Mouse (Mus musculus) bone marrow, adult 2 months (tissue): ENCODE data around the gene Tnfrsf19. TPM values are rescaled to one million over a fixed set of nuclear protein-coding genes. Genes with fewer than 3 reads are reported as not detected.

Experiments
- H3K27ac ChIP-seq: fragments of 200-500 bp; 2 replicates; pipeline ENCODE4 v1.5.1; 2012; ENCODE audit warnings: low read depth, mild to moderate bottlenecking, control low read depth, inconsistent platforms, low read length; ENCODE audit not compliant: control insufficient read depth, poor library complexity, insufficient read depth
- H3K4me1 ChIP-seq: fragments of 200-500 bp; 2 replicates; pipeline ENCODE4 v1.6.1; 2011; ENCODE audit warnings: low read length; ENCODE audit not compliant: control insufficient read depth, insufficient read depth
- H3K4me3 ChIP-seq: fragments of 200-500 bp; replicated peaks from 2 replicates; pipeline ENCODE3; 2011; ENCODE audit warnings: mild to moderate bottlenecking, low read depth, low read length, control low read depth; ENCODE audit not compliant: control insufficient read depth
- CTCF ChIP-seq: fragments of 200-500 bp; IDR thresholded peaks from 2 replicates; pipeline ENCODE4 v1.5.1; 2011; ENCODE audit warnings: low read length, control low read depth; ENCODE audit not compliant: control insufficient read depth, insufficient read depth
- POLR2A ChIP-seq: fragments of 200-500 bp; IDR thresholded peaks from 2 replicates; pipeline ENCODE4 v1.6.1; 2011; ENCODE audit warnings: low read depth, mild to moderate bottlenecking, control low read depth, low read length, borderline replicate concordance; ENCODE audit not compliant: control insufficient read depth
- WGBS: fragments of 180-500 bp; shearing (Covaris S2); methylation state at CpG from one replicate; pipeline ENCODE4 v1.1.7; 2018; 5-methylcytosine and 5-hydroxymethylcytosine counted together
- polyA plus RNA-seq: library from polyadenylated mRNA; stranded (reverse); fragments of >200 nt; gene quantifications from 2 replicates; pipeline ENCODE4 v1.2.4, GENCODE M21; 2011; ENCODE audit warnings: low replicate concordance; ENCODE audit not compliant: missing spikeins, insufficient read depth, insufficient read length

Tnfrsf19 gene
- polyA plus RNA-seq, 1 experiment, result 2.9 TPM

DNA sequence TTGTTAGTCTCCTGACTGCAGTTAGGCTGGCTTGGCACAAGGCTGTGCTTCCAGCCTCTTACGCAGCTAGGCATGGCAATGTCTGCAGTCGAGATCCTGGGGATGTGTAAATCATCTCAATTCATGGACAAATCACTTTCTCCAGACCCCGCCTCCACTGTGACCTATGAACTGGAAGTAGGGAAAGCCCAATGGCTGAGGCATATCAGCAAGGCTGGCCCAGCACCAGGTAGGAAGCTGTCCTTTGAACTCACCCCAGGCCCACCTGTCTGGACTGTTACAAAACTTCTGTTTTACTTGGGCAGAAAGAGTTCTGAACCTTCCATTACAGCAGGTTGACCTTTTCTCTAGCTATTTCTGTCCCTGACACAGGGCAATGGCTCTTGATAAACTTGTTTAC lies 70.6 kb downstream of the Tnfrsf19 start:
- 75% methylated on average over 3 of the region's 3 CpGs for WGBS
- H3K4me1 ChIP-seq, result no peaks in the 10 kb centered on the region
- TF ChIP-seq CTCF (no peak), POLR2A (no peak)
- H3K4me3 ChIP-seq, result no peak overlapping the region
- H3K27ac ChIP-seq, result no peak overlapping the region

DNA sequence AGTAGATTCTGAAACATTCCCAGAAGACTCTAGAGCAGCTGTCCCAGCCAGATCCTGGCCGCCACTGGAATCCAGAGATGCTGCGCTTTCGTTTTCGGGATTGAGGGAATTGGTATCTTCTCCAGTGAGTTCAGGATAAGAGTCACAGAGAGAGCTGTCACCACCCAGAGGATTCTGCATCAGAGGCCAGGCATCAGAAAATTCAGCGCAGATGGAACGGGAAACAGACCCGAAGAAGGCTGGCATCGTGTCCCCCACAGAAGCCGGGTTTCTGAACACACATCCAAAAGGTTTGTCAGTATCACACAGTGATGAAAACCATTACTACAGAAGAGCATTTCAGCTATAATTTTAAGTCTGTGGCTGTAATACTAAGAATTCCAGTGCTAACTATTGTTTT lies 75.3 kb downstream of the Tnfrsf19 start:
- no peak overlapping the region for H3K27ac ChIP-seq
- 87% methylated on average over 9 of the region's 9 CpGs for WGBS
- no peak for TF ChIP-seq POLR2A
- no peak for TF ChIP-seq CTCF
- H3K4me1 ChIP-seq, result no peaks in the 10 kb centered on the region
- H3K4me3 ChIP-seq, result no peak overlapping the region

GRCm38 (mm10) chr14:60966061-60966460 lies 80.2 kb downstream of the Tnfrsf19 start:
- H3K27ac ChIP-seq, result no peak overlapping the region
- H3K4me3 ChIP-seq, result no peak overlapping the region
- no peaks in the 10 kb centered on the region for H3K4me1 ChIP-seq
- TF ChIP-seq POLR2A (no peak), CTCF (no peak)
- 79% methylated on average over 4 of the region's 4 CpGs for WGBS

DNA sequence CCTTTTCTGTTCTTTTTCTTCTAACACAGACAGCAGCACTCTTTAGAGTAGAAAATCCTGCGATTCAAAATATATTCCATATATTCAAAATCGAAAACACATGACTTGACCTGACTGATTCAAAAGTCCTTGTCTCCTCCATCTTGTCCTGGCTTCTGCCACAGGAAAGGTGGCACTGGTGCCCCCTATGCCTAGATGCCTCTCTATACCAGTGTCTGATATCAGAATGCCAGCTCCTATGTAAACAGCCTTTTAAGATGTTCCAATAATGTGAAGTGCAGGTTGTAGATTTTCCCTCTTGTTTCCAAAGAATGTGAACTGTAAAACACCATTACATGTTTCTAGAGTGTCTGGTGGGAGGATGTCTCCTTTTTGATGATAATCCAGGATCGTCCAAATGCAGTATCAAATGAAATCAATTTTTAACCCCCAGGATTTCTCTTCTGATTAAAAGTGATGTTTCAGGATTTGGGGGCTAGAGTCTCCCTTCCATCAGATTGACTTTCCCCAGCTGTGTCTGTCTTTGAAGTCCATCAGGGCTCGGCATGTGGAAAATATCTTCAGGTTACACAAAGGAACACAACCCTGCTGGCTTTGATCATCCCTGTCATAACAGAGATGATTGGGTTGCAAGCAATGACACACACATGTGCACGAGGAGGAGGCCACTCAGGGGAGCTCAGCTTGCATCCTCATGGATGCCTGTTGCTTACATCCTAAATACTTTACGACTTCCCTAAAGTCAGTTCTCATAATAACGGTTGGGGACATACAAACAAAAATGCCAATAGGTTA lies 82.1 kb downstream of the Tnfrsf19 start:
- no peaks in the 10 kb centered on the region for H3K4me1 ChIP-seq
- TF ChIP-seq CTCF (no peak), POLR2A (no peak)
- H3K27ac ChIP-seq, result no peak overlapping the region
- no peak overlapping the region for H3K4me3 ChIP-seq
- 76% methylated on average over 7 of the region's 7 CpGs for WGBS

DNA sequence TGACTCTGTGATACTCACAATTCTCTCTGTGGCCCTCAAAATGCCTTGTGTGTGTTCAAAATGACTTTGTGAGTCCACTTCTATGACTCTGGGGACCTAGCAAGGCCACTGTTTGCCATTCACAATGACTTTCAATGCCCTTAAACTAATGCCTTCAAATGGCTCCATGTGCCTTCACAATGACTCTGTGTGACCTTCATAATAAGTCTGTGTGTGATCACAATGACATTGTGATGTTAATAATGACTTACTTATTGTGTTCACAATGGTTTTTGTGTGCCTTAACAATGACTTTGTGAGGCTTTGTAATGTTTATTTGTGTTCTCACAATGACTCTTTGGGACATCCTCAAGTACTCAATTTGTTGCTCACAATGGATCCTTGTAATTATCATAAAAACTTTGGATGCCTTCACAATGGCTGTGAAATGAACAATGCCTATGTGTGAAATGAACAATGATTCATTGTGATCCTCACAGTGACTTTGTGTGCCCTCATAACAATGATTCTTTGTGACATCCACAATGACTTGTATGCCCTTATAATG lies 88.6 kb downstream of the Tnfrsf19 start:
- Histone ChIP-seq H3K27ac (no peak overlapping the region), H3K4me3 (no peak overlapping the region), H3K4me1 (no peaks in the 10 kb centered on the region)
- TF ChIP-seq POLR2A (no peak), CTCF (no peak)

GRCm38 (mm10) chr14:60937481-60938039 lies 108.7 kb downstream of the Tnfrsf19 start:
- Histone ChIP-seq H3K27ac (no peak overlapping the region), H3K4me1 (no peaks in the 10 kb centered on the region), H3K4me3 (no peak overlapping the region)
- WGBS, result 90% methylated on average over 4 of the region's 4 CpGs
- no peak for TF ChIP-seq POLR2A
- no peak for TF ChIP-seq CTCF

DNA sequence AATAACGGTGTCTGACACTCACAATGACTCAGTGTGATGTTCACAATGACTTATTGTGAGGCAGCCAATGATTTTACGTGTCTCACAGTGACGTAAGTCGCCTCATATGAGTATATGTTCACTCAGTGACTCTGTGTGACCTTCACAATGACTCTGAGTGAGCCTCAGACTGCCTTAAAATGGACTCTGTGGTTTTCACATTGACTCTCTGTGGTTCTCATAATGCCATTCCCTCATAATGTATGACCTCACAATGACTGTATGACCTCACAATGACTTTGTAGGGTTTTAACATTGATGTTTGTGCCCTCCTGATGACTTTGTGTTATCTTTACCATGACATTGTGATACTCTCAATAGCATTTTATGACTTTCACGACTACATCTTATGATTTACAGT lies 110.6 kb downstream of the Tnfrsf19 start:
- WGBS, result 67% methylated on average over 5 of the region's 5 CpGs
- TF ChIP-seq CTCF, result no peak
- no peak for TF ChIP-seq POLR2A
- Histone ChIP-seq H3K4me3 (no peak overlapping the region), H3K4me1 (no peaks in the 10 kb centered on the region), H3K27ac (no peak overlapping the region)

- TF ChIP-seq CTCF, result no peak
- no peak for TF ChIP-seq POLR2A
- no peak overlapping the region for H3K27ac ChIP-seq
- 83% methylated on average over 1 of the region's 1 CpGs for WGBS
- H3K4me1 ChIP-seq, result no peaks in the 10 kb centered on the region
- no peak overlapping the region for H3K4me3 ChIP-seq
These were observed 120.3 kb downstream of the Tnfrsf19 start for GRCm38 (mm10) chr14:60926011-60926410.
